In genomic region chr8:50878198-50878597, GRCm38 (mm10) we compare ENCODE assay signal across 18 mouse cellular contexts.
"Had no signal": no experiment of that assay in that cellular context is flagged by ENCODE, and none has a peak within 500 bp of the region (broad histone marks: within the 10 kb centered on the region; RNA-seq: fewer than 3 reads in every experiment).

No protein-coding gene starts in this region.

- H3K27ac ChIP-seq: kidney, embryonic 15.5 days; left cerebral cortex, adult 2 months; liver, embryonic 13.5 days; macrophage; midbrain, embryonic 12.5 days; midbrain, embryonic 15.5 days; neural tube, embryonic 12.5 days; neural tube, embryonic 15.5 days had no signal

- DNase-seq: kidney, adult 8-10 months; kidney, postnatal 14 days; kidney, postnatal 4 days; layer of hippocampus, postnatal 36 days; liver, embryonic 13.5 days; lung, adult 2 months; lung, postnatal 14 days; right cerebral cortex, adult 18-20 months; right cerebral cortex, postnatal 14 days; right cerebral cortex, postnatal 4 days; thymus, postnatal 36 days had no signal

- H3K4me3 ChIP-seq: kidney, embryonic 15.5 days; left cerebral cortex, adult 2 months; liver, embryonic 13.5 days; midbrain, embryonic 12.5 days; midbrain, embryonic 15.5 days; neural tube, embryonic 12.5 days; neural tube, embryonic 15.5 days had no signal
